ENCODE assay signal across 13 mouse cellular contexts in genomic region chr2:152904127-152904643, GRCm38 (mm10). TPM values are rescaled to one million over a fixed set of nuclear protein-coding genes. Genes with fewer than 3 reads are reported as not detected.
DNase-seq lines count a peak whose midpoint lies in the region; ATAC-seq and TF ChIP-seq lines count a peak whose summit lies in the region.
"Had no signal": no experiment of that assay in that cellular context is flagged by ENCODE, and none has a peak within 500 bp of the region (broad histone marks: within the 10 kb centered on the region; RNA-seq: fewer than 3 reads in every experiment).

No protein-coding gene starts in this region.

- 39% methylated on average over 5 of the region's 5 CpGs for WGBS in heart, postnatal 0 days
- 63% methylated on average over 5 of the region's 5 CpGs for WGBS in stomach, postnatal 0 days

- H3K4me2 ChIP-seq in heart, postnatal 0 days (ENCODE audit: low read depth, low read length) = no peak overlapping the region
- H3K4me2 ChIP-seq in stomach, postnatal 0 days (replicated peaks; ENCODE audit: low read depth) = no peak overlapping the region
- H3K4me2 ChIP-seq: embryonic facial prominence, embryonic 12.5 days had no signal

- ATAC-seq in heart, postnatal 0 days (ENCODE audit: insufficient read depth, low read depth) = peak; percentile 37
- ATAC-seq in stomach, postnatal 0 days (ENCODE audit: low FRiP score, low TSS enrichment) = no peak

- peak overlapping the region; percentile 96 for H3K27ac ChIP-seq in heart, postnatal 0 days (ENCODE audit: low read depth)
- 0 out of 2 replicates have a peak overlapping the region, but pooled peaks have one; percentile 13 for H3K27ac ChIP-seq in stomach, postnatal 0 days (replicated peaks)

- H3K4me3 ChIP-seq in heart, postnatal 0 days (ENCODE audit: low read depth, low read length) = no peak overlapping the region
- no peak overlapping the region for H3K4me3 ChIP-seq in stomach, postnatal 0 days (ENCODE audit: low read depth, low read length)
- H3K4me3 ChIP-seq: embryonic facial prominence, embryonic 12.5 days had no signal

- intact Hi-C loops in left cerebral cortex, postnatal 10 days (cut with DNase I) = no loop called here

- peak; percentile 21 for DNase-seq in thymus, postnatal 14 days
- DNase-seq in thymus, postnatal 4 days = no peak
- DNase-seq in T-cell, adult 2 months (ENCODE audit: low spot score) = peak; percentile 44
- DNase-seq in heart, postnatal 0 days (ENCODE audit: low spot score) = peak; percentile 44
- no peak for DNase-seq in stomach, postnatal 0 days (ENCODE audit: low spot score)
- no peak for DNase-seq in left cerebral cortex, postnatal 10 days (ENCODE audit: extremely low spot score in 1 of 2, low spot score in 2 of 2)
- DNase-seq in frontal cortex, postnatal 36 days (ENCODE audit: low spot score in 2 of 2) = no peak
- DNase-seq: liver had no signal

- H3K4me1 ChIP-seq in heart, postnatal 0 days (ENCODE audit: control insufficient read depth, insufficient read depth) = peaks cover 41% of the 10 kb centered on the region
- H3K4me1 ChIP-seq in stomach, postnatal 0 days (replicated peaks; ENCODE audit: control insufficient read depth, insufficient read depth) = no peaks in the 10 kb centered on the region

- no peaks in the 10 kb centered on the region for H3K27me3 ChIP-seq in heart, postnatal 0 days (ENCODE audit: control insufficient read depth, insufficient read depth, low read length)
- H3K27me3 ChIP-seq in stomach, postnatal 0 days (ENCODE audit: control insufficient read depth, insufficient read depth, low read length) = no peaks in the 10 kb centered on the region
- H3K27me3 ChIP-seq: embryonic facial prominence, embryonic 12.5 days had no signal

- no peak for TF ChIP-seq EP300 in heart, postnatal 0 days (IDR thresholded peaks at IDR 0.05; ENCODE audit: low read depth)
- TF ChIP-seq EP300 in stomach, postnatal 0 days (optimal IDR thresholded peaks at IDR 0.05) = no peak

- H3K36me3 ChIP-seq in heart, postnatal 0 days (replicated peaks; ENCODE audit: control insufficient read depth, insufficient read depth, low read length) = peaks cover 4% of the 10 kb centered on the region; the same call in 1 of the 2 replicates
- no peaks in the 10 kb centered on the region for H3K36me3 ChIP-seq in stomach, postnatal 0 days (ENCODE audit: control insufficient read depth, insufficient read depth, low read length)
- H3K36me3 ChIP-seq: embryonic facial prominence, embryonic 12.5 days had no signal

- no peak for TF ChIP-seq CTCF in heart, postnatal 0 days (IDR thresholded peaks at IDR 0.05; ENCODE audit: low read depth)
- TF ChIP-seq CTCF in stomach, postnatal 0 days (IDR thresholded peaks at IDR 0.05; ENCODE audit: low read depth) = no peak

- H3K9ac ChIP-seq in heart, postnatal 0 days (replicated peaks; ENCODE audit: low read depth, low read length) = no peak overlapping the region
- no peak overlapping the region for H3K9ac ChIP-seq in stomach, postnatal 0 days (ENCODE audit: low read length)
- H3K9ac ChIP-seq: embryonic facial prominence, embryonic 12.5 days had no signal

- H3K9me3 ChIP-seq in heart, postnatal 0 days (replicated peaks; ENCODE audit: control insufficient read depth, low read length) = no peaks in the 10 kb centered on the region
- no peaks in the 10 kb centered on the region for H3K9me3 ChIP-seq in stomach, postnatal 0 days (ENCODE audit: control insufficient read depth, low read length)
- H3K9me3 ChIP-seq: embryonic facial prominence, embryonic 12.5 days had no signal

RNA-seq across cellular contexts. Expression of gene Mylk2, which starts 7.0 kb away (rescaled TPM):
- not detected in 2 replicates for total RNA-seq in heart, postnatal 0 days (2014; rRNA removed; ENCODE audit: low replicate concordance)
- 0.15 and 0.16 TPM in 2 replicates for polyA plus RNA-seq in heart, postnatal 0 days (2015; fragmentation: Nextera tagmentation; extraction: Ambion mirVana)
- polyA plus RNA-seq in stomach, postnatal 0 days (2015; fragmentation: Nextera tagmentation; extraction: Ambion mirVana) = 0.02 TPM in 1 of 2 replicates, not detected in the other
- not detected for total RNA-seq in left cerebral cortex, postnatal 10 days (2021)
- total RNA-seq: layer of hippocampus, postnatal 10 days; megakaryocyte-erythroid progenitor cell, adult 5-6 weeks; neutrophil, adult 5-6 weeks had no signal
- polyA plus RNA-seq: frontal cortex, adult 2 months had no signal

RNA-seq across cellular contexts. Expression of gene Foxs1, which starts 28.8 kb away (rescaled TPM):
- total RNA-seq in heart, postnatal 0 days (2014; rRNA removed; ENCODE audit: low replicate concordance) = 4.5 and 8.6 TPM in 2 replicates
- polyA plus RNA-seq in heart, postnatal 0 days (2015; fragmentation: Nextera tagmentation; extraction: Ambion mirVana) = 8.2 and 8.4 TPM in 2 replicates
- polyA plus RNA-seq in stomach, postnatal 0 days (2015; fragmentation: Nextera tagmentation; extraction: Ambion mirVana) = 2.3 and 2.6 TPM in 2 replicates
- total RNA-seq in left cerebral cortex, postnatal 10 days (2021) = 1 to 10 TPM; 1.0 to 1.7 TPM
- total RNA-seq: megakaryocyte-erythroid progenitor cell, adult 5-6 weeks; neutrophil, adult 5-6 weeks had no signal

RNA-seq across cellular contexts. Expression of gene Dusp15, which starts 47.3 kb away (rescaled TPM):
- total RNA-seq in heart, postnatal 0 days (2014; rRNA removed; ENCODE audit: low replicate concordance) = 0.12 TPM in 1 of 2 replicates, not detected in the other
- polyA plus RNA-seq in heart, postnatal 0 days (2015; fragmentation: Nextera tagmentation; extraction: Ambion mirVana) = not detected in 2 replicates
- polyA plus RNA-seq in stomach, postnatal 0 days (2015; fragmentation: Nextera tagmentation; extraction: Ambion mirVana) = 0.27 and 0.36 TPM in 2 replicates
- total RNA-seq in left cerebral cortex, postnatal 10 days (2021) = 10 to 100 TPM; 20.1 to 23.6 TPM
- total RNA-seq: megakaryocyte-erythroid progenitor cell, adult 5-6 weeks; neutrophil, adult 5-6 weeks had no signal

RNA-seq across cellular contexts. Expression of gene Tpx2, which starts 56.4 kb away (rescaled TPM):
- 8.1 and 13.6 TPM in 2 replicates for total RNA-seq in heart, postnatal 0 days (2014; rRNA removed; ENCODE audit: low replicate concordance)
- polyA plus RNA-seq in heart, postnatal 0 days (2015; fragmentation: Nextera tagmentation; extraction: Ambion mirVana) = 15.0 and 15.1 TPM in 2 replicates
- polyA plus RNA-seq in stomach, postnatal 0 days (2015; fragmentation: Nextera tagmentation; extraction: Ambion mirVana) = 14.0 and 17.7 TPM in 2 replicates
- total RNA-seq in left cerebral cortex, postnatal 10 days (2021) = 1 to 10 TPM; 4.3 to 5.0 TPM

RNA-seq across cellular contexts. Expression of gene Ttll9, which starts 58.1 kb away (rescaled TPM):
- 0.89 TPM in 1 of 2 replicates, not detected in the other for total RNA-seq in heart, postnatal 0 days (2014; rRNA removed; ENCODE audit: low replicate concordance)
- 0.05 and 0.14 TPM in 2 replicates for polyA plus RNA-seq in heart, postnatal 0 days (2015; fragmentation: Nextera tagmentation; extraction: Ambion mirVana)
- polyA plus RNA-seq in stomach, postnatal 0 days (2015; fragmentation: Nextera tagmentation; extraction: Ambion mirVana) = not detected in 2 replicates
- total RNA-seq in left cerebral cortex, postnatal 10 days (2021) = 1 to 10 TPM; 3.9 to 4.6 TPM
- total RNA-seq: megakaryocyte-erythroid progenitor cell, adult 5-6 weeks; neutrophil, adult 5-6 weeks had no signal

Comparison
In these comparisons a context has a peak if more than half of its experiments do, and no peak if none do; other contexts are left out.
1. DNase-seq: peak in thymus, postnatal 14 days (single experiment), T-cell, adult 2 months (single experiment) and heart, postnatal 0 days (single experiment); none in thymus, postnatal 4 days (single experiment), stomach, postnatal 0 days (single experiment), left cerebral cortex, postnatal 10 days (0 of 2) and frontal cortex, postnatal 36 days (0 of 2).
2. RNA of gene Dusp15, which starts 47.3 kb away (total RNA-seq): 20.1 to 23.6 TPM in left cerebral cortex, postnatal 10 days; 0.12 TPM in heart, postnatal 0 days; every median in the first group is over 10 times any median in the second.